Mouse (Mus musculus) hindbrain, embryonic 13.5 days (tissue): ENCODE measurements at regions not wholly inside any gene's neighbourhood (a gene's known extent, or its start where the extent isn't known, plus 50 kb on each side); places are given as distances from the start of the nearest gene placed in this dataset.

Experiments used
- ATAC-seq: fragments of 200-750 bp; cut with Nextera tagmentation; 2 replicates; pipeline ENCODE4 v1.8.0; 2017; ENCODE audit warnings: moderate TSS enrichment; ENCODE audit not compliant: low FRiP score
- H3K27ac ChIP-seq: fragments of 300-500 bp; sonication (generic); 2 replicates; pipeline ENCODE4 v1.5.1; 2015; ENCODE audit warnings: inconsistent platforms, mild to moderate bottlenecking, moderate library complexity
- H3K27me3 ChIP-seq: fragments of 300-500 bp; sonication (generic); 2 replicates; pipeline ENCODE4 v1.6.1; 2015; ENCODE audit warnings: mild to moderate bottlenecking, inconsistent platforms
- H3K36me3 ChIP-seq: fragments of 300-500 bp; sonication (generic); 2 replicates; pipeline ENCODE4 v1.6.1; 2015; ENCODE audit warnings: mild to moderate bottlenecking, inconsistent platforms
- H3K4me1 ChIP-seq: fragments of 300-500 bp; sonication (generic); replicated peaks from 2 replicates; pipeline ENCODE4 v1.6.1; 2015; ENCODE audit warnings: inconsistent platforms
- H3K4me2 ChIP-seq: fragments of 300-500 bp; sonication (generic); 2 replicates; pipeline ENCODE4 v1.6.1; 2015; ENCODE audit warnings: inconsistent platforms, mild to moderate bottlenecking, moderate library complexity
- H3K4me3 ChIP-seq: fragments of 300-500 bp; sonication (generic); 2 replicates; pipeline ENCODE4 v1.5.1; 2015; ENCODE audit warnings: mild to moderate bottlenecking, inconsistent platforms
- H3K9ac ChIP-seq: fragments of 300-500 bp; sonication (generic); 2 replicates; pipeline ENCODE4 v1.6.1; 2015; ENCODE audit warnings: mild to moderate bottlenecking, inconsistent platforms
- H3K9me3 ChIP-seq: fragments of 300-500 bp; sonication (generic); 2 replicates; pipeline ENCODE4 v1.6.1; 2016; ENCODE audit warnings: inconsistent platforms
- WGBS: fragments of 180-500 bp; shearing (Covaris S2); methylation state at CpG from one replicate; pipeline ENCODE4 v1.1.7; 2015; 5-methylcytosine and 5-hydroxymethylcytosine counted together

DNA sequence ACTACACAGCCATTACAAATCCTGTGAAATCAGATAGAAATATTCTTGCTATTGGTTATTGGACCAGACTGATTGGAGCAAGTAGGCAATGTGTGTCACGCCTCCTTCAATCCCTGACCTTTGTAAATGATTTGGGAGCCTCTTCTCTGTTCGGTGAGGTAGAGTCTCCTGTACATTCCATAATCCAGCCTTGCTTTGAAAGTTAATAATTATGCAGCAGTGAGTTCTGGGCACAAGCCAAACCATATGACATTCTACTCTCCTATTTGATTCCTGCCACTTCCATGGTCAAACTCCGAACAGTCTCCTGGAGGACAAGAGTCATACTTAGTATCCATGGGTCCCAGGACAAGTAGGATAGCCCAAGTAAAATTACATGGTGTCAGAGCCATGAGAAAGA, 158.4 kb upstream of the Cpeb2 start:
- no peak overlapping the region for H3K4me2 ChIP-seq
- H3K27me3 ChIP-seq = no peaks in the 10 kb centered on the region
- H3K36me3 ChIP-seq = no peaks in the 10 kb centered on the region
- WGBS = 91% methylated on average over 3 of the region's 3 CpGs
- H3K4me1 ChIP-seq = no peaks in the 10 kb centered on the region
- no peak overlapping the region for H3K27ac ChIP-seq
- no peaks in the 10 kb centered on the region for H3K9me3 ChIP-seq
- no peak for ATAC-seq
- no peak overlapping the region for H3K9ac ChIP-seq
- no peak overlapping the region for H3K4me3 ChIP-seq

DNA sequence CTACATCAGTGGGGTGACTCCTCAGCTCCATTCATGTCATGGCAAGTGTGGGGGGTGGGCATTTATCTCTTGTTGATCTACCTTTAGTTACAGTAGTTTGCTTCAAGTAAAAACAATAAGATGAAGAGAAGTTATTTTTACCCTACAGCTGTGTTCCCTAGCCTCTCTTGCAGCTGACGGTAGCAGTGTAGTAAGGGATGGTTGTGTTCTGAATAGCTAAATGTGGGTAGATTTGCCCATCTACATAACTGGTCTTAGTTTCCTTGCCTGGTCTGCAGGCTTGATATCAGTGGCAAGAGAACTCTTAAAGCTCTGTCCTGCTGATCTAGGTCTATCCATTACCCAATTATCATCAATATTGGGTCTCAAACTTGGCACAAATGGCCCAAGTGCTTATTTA, 152.7 kb upstream of the Cpeb2 start:
- H3K27ac ChIP-seq = no peak overlapping the region
- H3K4me1 ChIP-seq = no peaks in the 10 kb centered on the region
- H3K9me3 ChIP-seq = no peaks in the 10 kb centered on the region
- 84% methylated on average over 1 of the region's 1 CpGs for WGBS
- no peak overlapping the region for H3K4me3 ChIP-seq
- ATAC-seq = no peak
- no peaks in the 10 kb centered on the region for H3K27me3 ChIP-seq
- no peak overlapping the region for H3K9ac ChIP-seq
- H3K36me3 ChIP-seq = no peaks in the 10 kb centered on the region
- H3K4me2 ChIP-seq = no peak overlapping the region

DNA sequence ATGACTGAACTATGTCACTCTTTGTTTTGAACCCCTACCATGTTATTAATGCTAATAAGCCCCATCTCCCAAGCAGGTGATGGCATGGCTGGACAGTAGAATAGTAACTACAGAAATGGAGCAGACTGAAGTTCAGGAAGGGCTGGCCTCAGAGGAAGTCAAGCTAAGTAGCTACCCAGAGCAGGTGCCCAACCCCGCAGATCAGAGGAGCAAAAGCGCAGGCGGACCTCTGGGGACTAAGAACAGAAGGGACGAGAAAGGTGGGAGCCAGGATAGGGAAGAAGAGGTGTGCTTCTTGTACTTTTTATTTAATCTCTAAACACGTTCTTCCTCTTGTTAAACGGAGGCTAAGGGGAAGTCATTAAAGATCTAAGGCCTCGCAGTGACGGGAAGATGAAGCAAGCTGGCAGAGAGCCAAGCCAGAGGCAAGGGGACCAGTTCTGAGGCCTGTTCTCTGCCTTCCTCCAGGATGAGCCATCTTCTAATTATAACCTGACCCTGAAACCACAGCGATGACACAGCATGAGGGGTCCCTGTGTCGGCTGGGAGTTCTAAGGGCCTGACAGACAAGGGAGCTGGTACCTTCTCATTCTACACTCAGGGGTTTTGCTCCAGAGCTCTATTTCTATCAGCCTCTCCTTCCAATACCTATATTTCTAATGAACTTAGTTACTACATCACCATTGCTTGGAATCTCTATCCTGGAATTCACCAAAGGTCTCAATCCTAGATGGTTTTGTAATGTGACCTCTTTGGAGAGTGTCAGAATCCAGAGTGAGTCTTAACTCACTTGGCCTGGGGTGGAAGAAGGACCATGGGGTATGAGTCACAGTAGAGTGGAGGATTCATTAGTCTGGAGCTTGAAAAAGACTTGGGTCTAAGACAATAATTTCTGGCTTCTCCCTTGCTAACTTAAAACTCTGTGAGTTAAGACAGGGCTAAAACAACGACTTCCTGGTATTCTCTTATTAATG, 151.1 kb upstream of the Cpeb2 start:
- H3K9me3 ChIP-seq = no peaks in the 10 kb centered on the region
- H3K4me2 ChIP-seq = no peak overlapping the region
- 77% methylated on average over 11 of the region's 11 CpGs for WGBS
- H3K4me1 ChIP-seq = no peaks in the 10 kb centered on the region
- H3K4me3 ChIP-seq = no peak overlapping the region
- H3K27ac ChIP-seq = no peak overlapping the region
- no peak overlapping the region for H3K9ac ChIP-seq
- no peak for ATAC-seq
- no peaks in the 10 kb centered on the region for H3K36me3 ChIP-seq
- H3K27me3 ChIP-seq = no peaks in the 10 kb centered on the region

DNA sequence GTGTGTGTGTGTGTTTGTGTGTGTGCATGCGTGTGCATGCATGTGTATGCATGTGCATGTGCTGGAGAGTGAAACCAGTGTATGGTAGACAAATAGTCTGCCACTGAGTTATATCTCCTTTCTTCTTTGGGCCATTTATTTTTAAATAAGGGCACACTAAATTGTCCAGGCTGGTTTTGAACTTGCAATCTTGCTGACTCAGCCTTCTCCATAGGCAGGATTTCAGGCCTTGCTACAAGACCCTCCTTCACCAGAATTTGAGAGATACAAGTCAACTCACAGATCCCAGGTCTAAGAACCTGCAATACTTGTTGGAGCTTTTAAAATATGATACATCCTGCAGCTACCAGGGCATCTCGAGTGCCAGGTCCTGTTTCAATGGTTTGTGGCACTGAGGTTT, 145.9 kb upstream of the Cpeb2 start:
- no peak overlapping the region for H3K27ac ChIP-seq
- ATAC-seq = no peak
- WGBS = 86% methylated on average over 2 of the region's 2 CpGs

DNA sequence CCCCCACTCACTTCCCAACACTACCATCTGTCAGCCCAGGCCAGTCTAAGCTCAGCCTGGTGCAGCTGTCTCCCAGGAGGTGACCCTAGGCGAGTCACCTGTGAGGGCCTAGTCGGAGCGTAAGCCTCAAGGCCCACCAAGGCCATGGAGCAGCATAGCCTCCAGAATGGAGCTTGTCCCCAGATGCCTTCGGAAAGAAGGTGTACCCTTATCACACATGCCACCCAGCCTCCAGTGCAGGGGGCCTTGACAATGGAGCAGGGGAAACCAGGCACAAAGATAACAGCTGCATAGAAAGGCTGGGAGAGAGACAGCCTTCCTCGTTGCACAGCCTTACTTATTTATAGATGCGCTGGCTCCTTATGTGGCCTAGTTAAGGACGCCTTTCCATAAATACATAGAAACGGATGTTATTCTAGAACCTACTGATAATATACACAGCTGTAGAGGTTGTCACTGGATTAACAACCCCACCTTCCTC, 145.0 kb upstream of the Cpeb2 start:
- Histone ChIP-seq H3K4me2 (no peak overlapping the region), H3K4me3 (no peak overlapping the region), H3K9me3 (no peaks in the 10 kb centered on the region), H3K4me1 (peaks cover 15% of the 10 kb centered on the region), H3K36me3 (no peaks in the 10 kb centered on the region), H3K27ac (peak overlapping the region; percentile 68), H3K27me3 (no peaks in the 10 kb centered on the region), H3K9ac (no peak overlapping the region)
- WGBS = 62% methylated on average over 8 of the region's 8 CpGs
- peak; percentile 64 for ATAC-seq

More for the DNA sequence above, 145.9 kb upstream of the Cpeb2 start:
- no peak overlapping the region for H3K9ac ChIP-seq
- no peaks in the 10 kb centered on the region for H3K27me3 ChIP-seq
- no peak overlapping the region for H3K4me3 ChIP-seq
- no peaks in the 10 kb centered on the region for H3K36me3 ChIP-seq
- no peaks in the 10 kb centered on the region for H3K9me3 ChIP-seq
- H3K4me1 ChIP-seq = peaks cover 15% of the 10 kb centered on the region
- H3K4me2 ChIP-seq = no peak overlapping the region

DNA sequence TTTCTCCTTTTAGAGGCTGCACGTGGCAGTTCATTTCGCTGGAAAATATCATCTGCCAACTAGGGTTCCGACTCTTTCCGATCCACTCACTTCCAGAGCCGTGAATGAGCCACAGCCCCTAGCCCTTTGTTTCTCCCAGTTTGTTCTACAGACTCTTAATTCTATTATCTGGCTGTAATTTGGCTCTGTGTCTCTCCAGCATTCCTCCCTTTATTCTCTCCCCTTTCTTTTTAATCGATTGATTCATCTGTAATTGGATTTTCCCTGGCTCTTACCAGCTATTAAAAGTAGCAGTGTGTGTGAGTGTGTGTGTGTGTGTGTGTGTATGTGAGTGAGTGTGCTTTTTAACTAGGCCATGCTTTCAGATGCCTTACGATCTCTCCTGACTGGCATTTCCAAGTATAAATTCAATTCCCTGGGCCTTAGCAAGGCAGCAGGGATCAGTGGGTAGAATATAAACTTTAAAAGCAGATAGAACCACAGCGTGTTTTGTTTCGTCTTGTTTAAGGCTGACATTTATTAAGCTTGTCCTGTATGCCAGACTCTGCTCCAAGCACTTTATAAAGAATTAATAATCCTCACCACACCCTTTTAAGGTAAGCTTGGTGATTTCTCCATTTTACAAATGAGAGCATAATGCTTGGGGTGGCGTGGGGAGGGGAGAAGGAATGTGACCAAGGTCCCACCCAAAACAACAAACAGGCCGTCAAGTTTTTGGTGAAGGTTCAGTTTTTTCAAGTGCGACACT, 144.1 kb upstream of the Cpeb2 start:
- ATAC-seq = peak; percentile 55; the same call in 1 of the 2 replicates
- peak overlapping the region; percentile 68; the same call in 1 of the 2 replicates for H3K27ac ChIP-seq
- no peaks in the 10 kb centered on the region for H3K27me3 ChIP-seq

DNA sequence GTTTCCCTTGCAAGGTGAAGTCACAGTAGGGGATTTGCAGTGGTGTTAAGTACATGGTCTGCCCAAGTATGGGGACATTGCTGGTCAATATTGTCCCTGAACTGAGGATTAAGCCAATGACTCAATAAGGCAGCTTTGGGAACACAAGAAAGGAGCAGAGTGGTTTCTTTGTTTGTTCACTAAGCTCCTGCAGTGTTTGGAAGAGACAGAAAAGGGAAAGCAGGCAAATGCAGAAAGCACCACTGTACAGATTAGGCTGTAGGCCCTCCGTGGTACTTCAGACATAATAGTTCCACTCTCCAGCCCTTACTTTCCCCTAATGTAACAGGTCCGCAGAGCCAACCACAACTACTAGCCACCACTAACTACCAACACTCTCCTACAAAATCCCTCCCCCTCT, 143.5 kb upstream of the Cpeb2 start:
- 0 out of 2 replicates have a peak overlapping the region, but pooled peaks have one; percentile 35 for H3K27ac ChIP-seq
- 74% methylated on average over 2 of the region's 2 CpGs for WGBS
- ATAC-seq = no peak
- no peak overlapping the region for H3K4me3 ChIP-seq
- H3K4me1 ChIP-seq = peaks cover 21% of the 10 kb centered on the region
- no peaks in the 10 kb centered on the region for H3K36me3 ChIP-seq
- H3K9ac ChIP-seq = no peak overlapping the region
- H3K9me3 ChIP-seq = no peaks in the 10 kb centered on the region
- H3K27me3 ChIP-seq = no peaks in the 10 kb centered on the region
- no peak overlapping the region for H3K4me2 ChIP-seq

More for the DNA sequence above, 144.1 kb upstream of the Cpeb2 start:
- H3K4me3 ChIP-seq = no peak overlapping the region
- H3K36me3 ChIP-seq = no peaks in the 10 kb centered on the region
- no peaks in the 10 kb centered on the region for H3K9me3 ChIP-seq
- no peak overlapping the region for H3K4me2 ChIP-seq
- no peak overlapping the region for H3K9ac ChIP-seq
- peaks cover 15% of the 10 kb centered on the region for H3K4me1 ChIP-seq
- WGBS = 61% methylated on average over 12 of the region's 12 CpGs

DNA sequence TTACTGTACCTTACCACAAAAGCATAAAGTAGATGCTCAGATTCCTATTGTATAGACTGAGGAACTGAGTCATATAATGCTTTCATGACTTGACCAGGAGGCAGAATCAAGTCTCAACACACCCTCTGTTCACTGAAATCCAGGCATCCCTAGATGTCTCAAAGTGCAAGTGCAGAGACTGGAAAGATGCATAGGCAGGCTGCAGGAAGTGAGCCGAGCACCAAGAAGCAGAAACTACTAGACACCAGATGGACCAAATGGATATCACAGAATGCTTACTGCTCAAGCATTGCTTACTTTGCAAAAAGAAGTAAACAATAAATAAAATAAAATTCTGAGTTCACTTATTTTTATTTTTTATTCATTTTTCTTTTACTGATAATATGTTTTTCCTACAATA, 143.0 kb upstream of the Cpeb2 start:
- no peaks in the 10 kb centered on the region for H3K36me3 ChIP-seq
- peaks cover 25% of the 10 kb centered on the region for H3K4me1 ChIP-seq
- H3K27me3 ChIP-seq = no peaks in the 10 kb centered on the region
- H3K4me2 ChIP-seq = no peak overlapping the region
- H3K4me3 ChIP-seq = no peak overlapping the region
- 94% methylated on average over 1 of the region's 1 CpGs for WGBS
- ATAC-seq = no peak
- H3K9ac ChIP-seq = no peak overlapping the region
- H3K27ac ChIP-seq = no peak overlapping the region
- no peaks in the 10 kb centered on the region for H3K9me3 ChIP-seq

DNA sequence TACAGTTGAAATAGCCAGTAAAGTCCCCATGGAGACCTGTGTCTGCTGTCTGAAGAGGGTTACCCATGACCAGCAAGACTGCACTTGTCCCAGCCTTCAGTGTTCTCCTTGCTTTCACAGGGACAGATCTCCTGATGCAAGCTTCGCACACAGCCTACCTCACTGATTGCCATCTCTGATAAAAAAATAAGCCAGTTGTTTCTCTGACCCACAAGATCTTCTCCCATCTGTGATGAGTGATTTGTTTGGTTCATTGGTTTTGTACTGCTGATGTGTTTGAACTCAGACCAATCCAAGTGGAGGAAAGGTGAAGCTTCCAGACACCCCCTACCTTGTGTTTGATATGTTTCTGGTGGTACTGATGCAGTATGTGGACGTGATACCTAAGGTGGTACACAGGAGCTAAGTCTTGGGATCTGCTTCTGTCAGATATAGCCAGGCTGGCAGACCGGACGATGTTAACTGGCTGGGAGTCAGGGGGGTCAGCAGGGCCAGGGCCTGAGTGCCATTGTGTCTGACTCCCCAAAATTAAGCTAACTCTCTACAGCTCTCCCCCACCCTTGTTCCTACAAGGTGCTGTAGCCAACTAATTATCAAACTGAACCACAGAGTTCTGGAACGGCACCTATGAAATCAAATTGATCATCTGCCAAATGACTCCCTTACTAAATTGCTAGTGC, 139.2 kb upstream of the Cpeb2 start:
- 69% methylated on average over 5 of the region's 5 CpGs for WGBS

DNA sequence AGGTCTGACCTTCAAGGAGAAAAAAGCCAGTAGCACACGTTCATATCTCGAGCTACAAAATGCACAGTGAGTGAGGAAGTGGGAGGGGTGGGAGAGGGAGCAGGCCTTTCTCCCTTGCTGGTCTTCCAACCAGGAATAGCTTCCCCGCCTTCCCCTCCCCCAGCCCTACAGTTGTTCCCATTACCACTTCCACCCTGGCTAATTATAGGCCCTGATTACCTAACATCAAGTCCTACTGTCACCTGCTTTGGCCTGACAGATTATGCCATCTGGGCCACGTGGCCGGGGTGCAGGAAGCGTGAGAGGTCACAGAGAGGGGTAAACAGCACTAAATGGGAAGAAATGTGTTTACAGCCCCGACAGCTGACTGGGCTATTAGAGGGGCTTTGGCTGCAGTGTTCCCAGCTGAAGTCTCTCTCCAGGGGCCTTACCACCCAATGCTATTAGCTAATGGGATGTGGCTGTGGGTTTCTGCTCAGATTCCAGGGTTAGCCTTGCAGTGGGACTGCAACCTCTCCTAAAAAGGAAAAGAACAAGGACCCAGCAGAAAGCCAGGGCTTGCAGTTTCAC, 138.6 kb upstream of the Cpeb2 start:
- H3K4me2 ChIP-seq = no peak overlapping the region
- H3K4me1 ChIP-seq = peaks cover 11% of the 10 kb centered on the region
- H3K27ac ChIP-seq = peak overlapping the region; percentile 36
- no peaks in the 10 kb centered on the region for H3K9me3 ChIP-seq
- no peak overlapping the region for H3K4me3 ChIP-seq
- no peaks in the 10 kb centered on the region for H3K36me3 ChIP-seq
- ATAC-seq = peak; percentile 89
- WGBS = 17% methylated on average over 7 of the region's 7 CpGs
- H3K9ac ChIP-seq = no peak overlapping the region
- H3K27me3 ChIP-seq = no peaks in the 10 kb centered on the region

More for the DNA sequence above, 139.2 kb upstream of the Cpeb2 start:
- no peaks in the 10 kb centered on the region for H3K9me3 ChIP-seq
- H3K27me3 ChIP-seq = no peaks in the 10 kb centered on the region
- no peak overlapping the region for H3K9ac ChIP-seq
- H3K4me3 ChIP-seq = no peak overlapping the region
- peak; percentile 76 for ATAC-seq
- H3K4me1 ChIP-seq = peaks cover 13% of the 10 kb centered on the region
- no peak overlapping the region for H3K4me2 ChIP-seq
- peak overlapping the region; percentile 8; the same call in 1 of the 2 replicates for H3K27ac ChIP-seq
- no peaks in the 10 kb centered on the region for H3K36me3 ChIP-seq

DNA sequence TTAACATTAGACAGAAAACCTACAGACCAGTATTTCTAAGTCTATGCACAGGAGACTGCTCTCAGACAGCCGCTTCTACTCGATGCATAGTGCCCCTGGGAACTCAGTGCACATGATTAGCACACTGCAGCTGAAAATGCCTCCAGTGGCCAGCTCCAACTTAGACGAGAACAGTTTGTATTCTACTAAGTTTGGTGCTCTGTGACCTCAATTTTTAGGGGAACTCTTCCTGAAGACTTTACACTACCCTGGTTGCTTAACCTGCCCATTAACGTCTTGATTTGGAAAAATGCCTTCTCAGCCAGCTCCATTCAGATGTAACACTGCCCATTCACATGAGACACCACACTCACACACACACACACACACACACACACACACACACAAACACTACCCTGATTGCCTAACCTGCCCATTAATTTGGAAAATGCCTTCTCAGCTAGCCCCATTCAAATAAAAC, 130.9 kb upstream of the Cpeb2 start:
- ATAC-seq = no peak; the same call in 1 of the 2 replicates
- no peak overlapping the region for H3K9ac ChIP-seq

More for the DNA sequence above, 130.9 kb upstream of the Cpeb2 start:
- Histone ChIP-seq H3K4me1 (peaks cover 7% of the 10 kb centered on the region), H3K27me3 (no peaks in the 10 kb centered on the region), H3K4me2 (no peak overlapping the region), H3K27ac (no peak overlapping the region), H3K9me3 (no peaks in the 10 kb centered on the region), H3K4me3 (no peak overlapping the region), H3K36me3 (no peaks in the 10 kb centered on the region)
- 32% methylated on average over 4 of the region's 4 CpGs for WGBS
